Mouse (Mus musculus) ES-CJ7 (cell line): ENCODE measurements at regions not wholly inside any gene's neighbourhood (a gene's known extent, or its start where the extent isn't known, plus 50 kb on each side); places are given as distances from the start of the nearest gene placed in this dataset.

ENCODE experiments used
- DNase-seq: peaks from one replicate; pipeline ENCODE4 v3.0.0; 2011; ENCODE audit warnings: low read depth, low spot score

GRCm38 (mm10) chr1:108102607-108103006 is 512.8 kb downstream of the Serpinb8 start:
- DNase-seq = no peak

GRCm38 (mm10) chr1:108110984-108111383 is 521.2 kb downstream of the Serpinb8 start:
- no peak for DNase-seq

GRCm38 (mm10) chr1:108127393-108127792 is 537.6 kb downstream of the Serpinb8 start:
- DNase-seq = no peak

- DNase-seq = no peak
These were observed 542.2 kb downstream of the Serpinb8 start for GRCm38 (mm10) chr1:108132006-108132405.

- DNase-seq = peak; percentile 59
These were observed 545.5 kb downstream of the Serpinb8 start for GRCm38 (mm10) chr1:108135346-108135745.

- no peak for DNase-seq
These were observed 554.3 kb downstream of the Serpinb8 start for GRCm38 (mm10) chr1:108144114-108144513.

- DNase-seq = no peak
These were observed 591.8 kb downstream of the Serpinb8 start for GRCm38 (mm10) chr1:108181350-108182167.

- DNase-seq = no peak
These were observed 592.3 kb downstream of the Serpinb8 start for GRCm38 (mm10) chr1:108182168-108182539.

GRCm38 (mm10) chr1:108224047-108224446 is 634.2 kb downstream of the Serpinb8 start:
- no peak for DNase-seq

GRCm38 (mm10) chr1:108240152-108240551 is 650.3 kb downstream of the Serpinb8 start:
- DNase-seq = no peak

- DNase-seq = no peak
These were observed 665.3 kb downstream of the Serpinb8 start for GRCm38 (mm10) chr1:108255147-108255546.

GRCm38 (mm10) chr1:108259355-108259754 is 669.5 kb downstream of the Serpinb8 start:
- DNase-seq = peak; percentile 15

GRCm38 (mm10) chr1:108282099-108282498 is 692.3 kb downstream of the Serpinb8 start:
- no peak for DNase-seq

- no peak for DNase-seq
These were observed 696.8 kb downstream of the Serpinb8 start for GRCm38 (mm10) chr1:108286571-108286970.
